Mouse (Mus musculus) forebrain, embryonic 14.5 days (tissue): ENCODE measurements around the gene Tatdn3. TPM values are rescaled to one million over a fixed set of nuclear protein-coding genes. Genes with fewer than 3 reads are reported as not detected.

Experiments
- ATAC-seq: fragments of 200-750 bp; cut with Nextera tagmentation; 2 replicates; pipeline ENCODE4 v1.8.0; 2017; ENCODE audit warnings: mild to moderate bottlenecking, moderate library complexity
- DNase-seq: peaks from one replicate; pipeline ENCODE4 v3.0.0-alpha.2; 2015; ENCODE audit warnings: low spot score
- H3K27ac ChIP-seq: fragments of 300-500 bp; sonication (generic); 2 replicates; pipeline ENCODE4 v1.5.1; 2014; ENCODE audit warnings: low read depth, mild to moderate bottlenecking, control low read depth, low read length, moderate library complexity
- H3K27me3 ChIP-seq: fragments of 300-500 bp; sonication (generic); replicated peaks from 2 replicates; pipeline ENCODE4 v1.6.1; 2014; ENCODE audit warnings: low read length, control low read depth, mixed read lengths; ENCODE audit not compliant: control insufficient read depth, insufficient read depth
- H3K36me3 ChIP-seq: fragments of 300-500 bp; sonication (generic); 2 replicates; pipeline ENCODE4 v1.6.1; 2014; ENCODE audit warnings: low read length, control low read depth; ENCODE audit not compliant: control insufficient read depth, insufficient read depth
- H3K4me1 ChIP-seq: fragments of 300-500 bp; sonication (generic); 2 replicates; pipeline ENCODE4 v1.6.1; 2014; ENCODE audit warnings: antibody characterized with exemption, low read length, control low read depth; ENCODE audit not compliant: control insufficient read depth, insufficient read depth
- H3K4me2 ChIP-seq: fragments of 300-500 bp; sonication (generic); 2 replicates; pipeline ENCODE4 v1.6.1; 2014; ENCODE audit warnings: mild to moderate bottlenecking, control low read depth, low read length
- H3K4me3 ChIP-seq: fragments of 300-500 bp; sonication (generic); 2 replicates; pipeline ENCODE4 v1.5.1; 2014; ENCODE audit warnings: low read depth, low read length, control low read depth
- H3K9ac ChIP-seq: fragments of 300-500 bp; sonication (generic); 2 replicates; pipeline ENCODE4 v1.6.1; 2014; ENCODE audit warnings: mild to moderate bottlenecking, low read length, control low read depth, moderate library complexity
- H3K9me3 ChIP-seq: fragments of 300-500 bp; sonication (generic); replicated peaks from 2 replicates; pipeline ENCODE4 v1.6.1; 2016; ENCODE audit warnings: low read length, control low read depth, mixed read lengths; ENCODE audit not compliant: control insufficient read depth
- WGBS: fragments of 180-500 bp; shearing (Covaris S2); extraction: QIAGEN DNeasy Blood & Tissue Kit; methylation state at CpG from one replicate; pipeline ENCODE4 v1.1.7; 2014; 5-methylcytosine and 5-hydroxymethylcytosine counted together
- polyA plus RNA-seq: library from polyadenylated mRNA; unstranded; fragments of >200 nt; fragmentation: Nextera tagmentation; extraction: Ambion mirVana; gene quantifications from 2 replicates; pipeline ENCODE4 v1.2.1, GENCODE M21; 2014

Tatdn3 gene
- polyA plus RNA-seq, 1 experiment from 2014 or later, result 10.0 TPM

GRCm38 (mm10) chr1:191019803-191020202 is 42.9 kb downstream of the Tatdn3 start:
- DNase-seq, result no peak
- no peak overlapping the region for H3K27ac ChIP-seq
- H3K27me3 ChIP-seq, result no peaks in the 10 kb centered on the region
- peaks cover 5% of the 10 kb centered on the region; the same call in 1 of the 2 replicates for H3K36me3 ChIP-seq
- no peaks in the 10 kb centered on the region for H3K9me3 ChIP-seq
- H3K9ac ChIP-seq, result no peak overlapping the region
- peaks cover 2% of the 10 kb centered on the region; the same call in 1 of the 2 replicates for H3K4me1 ChIP-seq
- no peak overlapping the region for H3K4me2 ChIP-seq
- 90% methylated on average over 5 of the region's 5 CpGs for WGBS
- H3K4me3 ChIP-seq, result no peak overlapping the region
- no peak for ATAC-seq

GRCm38 (mm10) chr1:191014271-191014670 is 48.5 kb downstream of the Tatdn3 start:
- WGBS, result 97% methylated on average over 3 of the region's 3 CpGs
- DNase-seq, result no peak

GRCm38 (mm10) chr1:191008707-191009106 is 54.0 kb downstream of the Tatdn3 start:
- no peak overlapping the region for H3K27ac ChIP-seq
- no peaks in the 10 kb centered on the region for H3K4me1 ChIP-seq
- H3K4me3 ChIP-seq, result no peak overlapping the region
- H3K9me3 ChIP-seq, result no peaks in the 10 kb centered on the region; the same call in 1 of the 2 replicates
- no peak overlapping the region for H3K4me2 ChIP-seq
- 97% methylated on average over 5 of the region's 5 CpGs for WGBS
- no peaks in the 10 kb centered on the region for H3K27me3 ChIP-seq
- ATAC-seq, result no peak
- no peak overlapping the region for H3K9ac ChIP-seq
- DNase-seq, result no peak
- H3K36me3 ChIP-seq, result peaks cover 65% of the 10 kb centered on the region

More at GRCm38 (mm10) chr1:191014271-191014670, 48.5 kb downstream of the Tatdn3 start:
- Histone ChIP-seq H3K36me3 (peaks cover 43% of the 10 kb centered on the region), H3K9me3 (no peaks in the 10 kb centered on the region), H3K9ac (no peak overlapping the region), H3K27me3 (no peaks in the 10 kb centered on the region), H3K4me1 (no peaks in the 10 kb centered on the region), H3K4me3 (no peak overlapping the region), H3K4me2 (no peak overlapping the region), H3K27ac (no peak overlapping the region)
- no peak for ATAC-seq

- Histone ChIP-seq H3K27me3 (no peaks in the 10 kb centered on the region), H3K9me3 (no peaks in the 10 kb centered on the region), H3K4me1 (no peaks in the 10 kb centered on the region), H3K9ac (no peak overlapping the region), H3K4me3 (no peak overlapping the region), H3K4me2 (no peak overlapping the region), H3K36me3 (peaks cover 12% of the 10 kb centered on the region), H3K27ac (no peak overlapping the region)
- 59% methylated on average over 6 of the region's 6 CpGs for WGBS
- peak; percentile 24 for DNase-seq
- no peak for ATAC-seq
Observed at GRCm38 (mm10) chr1:191002201-191002600, 60.5 kb downstream of the Tatdn3 start.

- DNase-seq (peak; percentile 53), ATAC-seq (no peak)
- peaks cover 9% of the 10 kb centered on the region; the same call in 1 of the 2 replicates for H3K36me3 ChIP-seq
- no peak overlapping the region for H3K4me2 ChIP-seq
- no peaks in the 10 kb centered on the region for H3K4me1 ChIP-seq
- H3K9ac ChIP-seq, result no peak overlapping the region
- H3K27ac ChIP-seq, result no peak overlapping the region
- no peak overlapping the region for H3K4me3 ChIP-seq
- WGBS, result 64% methylated on average over 3 of the region's 3 CpGs
- no peaks in the 10 kb centered on the region for H3K27me3 ChIP-seq
- H3K9me3 ChIP-seq, result no peaks in the 10 kb centered on the region
Observed at GRCm38 (mm10) chr1:191000686-191001085, 62.0 kb downstream of the Tatdn3 start.

GRCm38 (mm10) chr1:190998027-190998426 is 64.7 kb downstream of the Tatdn3 start:
- Histone ChIP-seq H3K27ac (no peak overlapping the region), H3K9ac (no peak overlapping the region), H3K4me3 (no peak overlapping the region), H3K4me1 (no peaks in the 10 kb centered on the region), H3K9me3 (no peaks in the 10 kb centered on the region), H3K36me3 (no peaks in the 10 kb centered on the region), H3K4me2 (no peak overlapping the region), H3K27me3 (no peaks in the 10 kb centered on the region)
- ATAC-seq (no peak), DNase-seq (no peak)
- 89% methylated on average over 1 of the region's 1 CpGs for WGBS

GRCm38 (mm10) chr1:190996346-190996877 is 66.3 kb downstream of the Tatdn3 start:
- H3K9ac ChIP-seq, result no peak overlapping the region
- no peak for ATAC-seq
- H3K4me2 ChIP-seq, result no peak overlapping the region
- WGBS, result 70% methylated on average over 6 of the region's 6 CpGs
- DNase-seq, result no peak
- H3K9me3 ChIP-seq, result no peaks in the 10 kb centered on the region
- no peaks in the 10 kb centered on the region for H3K27me3 ChIP-seq
- no peak overlapping the region for H3K4me3 ChIP-seq
- no peak overlapping the region for H3K27ac ChIP-seq
- H3K4me1 ChIP-seq, result no peaks in the 10 kb centered on the region
- H3K36me3 ChIP-seq, result no peaks in the 10 kb centered on the region

Other genes with a start within 250 kb of the Tatdn3 start
- gene Rps6kc1, start 151.2 kb downstream of the Tatdn3 start, polyA plus RNA-seq, result 23.8 and 29.9 TPM in 2 replicates
- gene Angel2, start 137.8 kb downstream of the Tatdn3 start, polyA plus RNA-seq, result 57.4 and 60.6 TPM in 2 replicates
- 77.3 and 98.6 TPM in 2 replicates for gene Vash2, start 83.6 kb downstream of the Tatdn3 start, polyA plus RNA-seq
- gene Flvcr1, start 36.8 kb downstream of the Tatdn3 start, polyA plus RNA-seq, result 6.0 and 8.4 TPM in 2 replicates
- gene Spata45, start 26.3 kb downstream of the Tatdn3 start, polyA plus RNA-seq, result not detected in 2 replicates
- gene Nsl1, start 80 bp upstream of the Tatdn3 start, polyA plus RNA-seq, result 6.9 and 7.3 TPM in 2 replicates
- 1.6 and 1.8 TPM in 2 replicates for gene Batf3, start 34.9 kb upstream of the Tatdn3 start, polyA plus RNA-seq
- not detected in 2 replicates for gene Fam71a, start 101.9 kb upstream of the Tatdn3 start, polyA plus RNA-seq
- gene Atf3, start 155.1 kb upstream of the Tatdn3 start, polyA plus RNA-seq, result 0.98 and 1.5 TPM in 2 replicates